In the genomic region with DNA sequence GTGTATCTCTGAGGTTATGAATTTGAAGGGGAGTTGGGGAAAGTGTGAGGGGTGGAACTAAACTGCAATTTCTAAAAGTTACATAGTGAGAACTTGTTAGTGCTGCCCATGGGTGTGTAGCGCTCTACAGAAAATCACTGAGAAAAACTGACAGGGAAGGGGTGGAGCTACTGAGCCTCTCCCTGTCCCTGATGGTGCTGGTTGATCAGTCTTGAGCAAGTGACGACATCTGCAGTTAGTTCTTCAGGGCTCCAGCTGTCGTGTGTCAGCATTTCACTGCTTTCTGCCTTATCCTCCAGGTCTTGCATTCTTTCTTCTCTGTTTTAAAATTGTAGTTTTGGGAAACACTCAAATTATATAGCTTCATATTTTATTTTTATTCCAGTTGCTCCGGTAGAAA, we compare ENCODE assay signal across 28 mouse cellular contexts. TPM values are rescaled to one million over a fixed set of nuclear protein-coding genes. Genes with fewer than 3 reads are reported as not detected.
"Had no signal": no experiment of that assay in that cellular context is flagged by ENCODE, and none has a peak within 500 bp of the region (broad histone marks: within the 10 kb centered on the region; RNA-seq: fewer than 3 reads in every experiment).

No protein-coding gene starts in this region.

- H3K9ac ChIP-seq: limb, embryonic 13.5 days; liver, embryonic 15.5 days; lung, embryonic 15.5 days; midbrain, embryonic 12.5 days; midbrain, embryonic 15.5 days; neural tube, embryonic 12.5 days; neural tube, embryonic 15.5 days had no signal

- ATAC-seq: intestine, embryonic 16.5 days; midbrain, embryonic 15.5 days had no signal

- H3K27me3 ChIP-seq: liver, embryonic 15.5 days; lung, embryonic 15.5 days; midbrain, embryonic 12.5 days; midbrain, embryonic 15.5 days; neural tube, embryonic 12.5 days; neural tube, embryonic 15.5 days had no signal

- H3K4me3 ChIP-seq: limb, embryonic 10.5 days; limb, embryonic 13.5 days; liver, embryonic 15.5 days; lung, embryonic 15.5 days; megakaryocyte, embryonic 14.5 days; midbrain, embryonic 12.5 days; midbrain, embryonic 15.5 days; neural tube, embryonic 12.5 days; neural tube, embryonic 15.5 days had no signal

- H3K4me1 ChIP-seq: limb, embryonic 10.5 days; limb, embryonic 13.5 days; lung, embryonic 15.5 days; midbrain, embryonic 12.5 days; midbrain, embryonic 15.5 days; neural tube, embryonic 12.5 days; neural tube, embryonic 15.5 days had no signal

- H3K27ac ChIP-seq: limb, embryonic 10.5 days; limb, embryonic 13.5 days; liver, embryonic 15.5 days; lung, embryonic 15.5 days; midbrain, embryonic 12.5 days; midbrain, embryonic 15.5 days; neural tube, embryonic 12.5 days; neural tube, embryonic 15.5 days; stomach, postnatal 0 days had no signal

- H3K9me3 ChIP-seq: limb, embryonic 10.5 days; limb, embryonic 13.5 days; liver, embryonic 15.5 days; lung, embryonic 15.5 days; midbrain, embryonic 12.5 days; midbrain, embryonic 15.5 days; neural tube, embryonic 12.5 days; neural tube, embryonic 15.5 days had no signal

- H3K36me3 ChIP-seq: limb, embryonic 10.5 days; limb, embryonic 13.5 days; liver, embryonic 15.5 days; lung, embryonic 15.5 days; midbrain, embryonic 12.5 days; midbrain, embryonic 15.5 days; neural tube, embryonic 12.5 days; neural tube, embryonic 15.5 days had no signal

- H3K4me2 ChIP-seq: limb, embryonic 13.5 days; liver, embryonic 15.5 days; lung, embryonic 15.5 days; midbrain, embryonic 12.5 days; midbrain, embryonic 15.5 days; neural tube, embryonic 12.5 days; neural tube, embryonic 15.5 days had no signal

- DNase-seq: kidney, adult 18-20 months; kidney, adult 9 months; kidney, postnatal 14 days; kidney, postnatal 4 days; liver; lung, postnatal 4 days; right cerebral cortex, adult 18-20 months; right cerebral cortex, postnatal 14 days; right cerebral cortex, postnatal 4 days; thymus, adult 2 months; thymus, postnatal 14 days; thymus, postnatal 4 days had no signal

RNA-seq across cellular contexts. Expression of gene Tnfsf14, which starts 20.6 kb away (rescaled TPM):
- total RNA-seq: layer of hippocampus, adult 18-20 months; layer of hippocampus, postnatal 14 days; left cerebral cortex, postnatal 25 days had no signal
- polyA plus RNA-seq: midbrain, embryonic 15.5 days; neural tube, embryonic 15.5 days; stomach, embryonic 14.5 days; stomach, postnatal 0 days had no signal

RNA-seq across cellular contexts. Expression of gene Cd70, which starts 23.8 kb away (rescaled TPM):
- polyA plus RNA-seq: intestine, embryonic 16.5 days; kidney, embryonic 16.5 days; limb, embryonic 10.5 days; limb, embryonic 13.5 days; liver, embryonic 15.5 days; lung, embryonic 15.5 days; neural tube, embryonic 12.5 days; stomach, embryonic 14.5 days had no signal
